Mouse (Mus musculus) E14TG2a.4 (cell line): ENCODE results near the gene Ctrl.

ENCODE experiments used
- CTCF ChIP-seq: conservative IDR thresholded peaks from 2 replicates; pipeline ENCODE4 v1.5.1; 2014; ENCODE audit warnings: low read length
- NANOG ChIP-seq: IDR thresholded peaks from 2 replicates; pipeline ENCODE4 v1.6.1; 2014; ENCODE audit warnings: borderline replicate concordance, low read length, mixed read lengths

DNA sequence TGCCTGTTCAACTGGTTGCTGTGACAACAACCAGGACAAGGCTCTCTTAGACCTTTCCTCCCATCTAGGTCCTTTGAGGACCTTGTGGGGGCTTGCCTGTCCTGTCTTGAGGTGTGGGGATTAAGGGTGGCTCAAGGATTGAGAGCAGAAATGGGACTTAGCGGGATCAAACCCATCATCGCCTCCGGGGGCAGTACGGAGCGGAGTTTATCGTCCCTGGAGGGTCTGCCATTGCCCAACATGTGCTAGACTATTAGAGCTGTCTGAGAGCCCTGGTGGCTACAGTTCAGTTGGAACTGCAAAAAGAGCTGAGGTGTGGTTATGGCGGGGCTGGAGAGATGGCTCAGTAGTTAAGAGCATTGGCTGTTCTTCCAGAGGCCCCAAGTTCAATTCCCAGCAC is 41.7 kb upstream of the Ctrl start:
- TF ChIP-seq CTCF (peak; percentile 29), NANOG (no peak)
